18 mouse cellular contexts compared by ENCODE assay signal in genomic region chr7:62436394-62436793, GRCm38 (mm10). TPM values are rescaled to one million over a fixed set of nuclear protein-coding genes. Genes with fewer than 3 reads are reported as not detected.
DNase-seq lines count a peak whose midpoint lies in the region; ATAC-seq and TF ChIP-seq lines count a peak whose summit lies in the region.
"Had no signal": no experiment of that assay in that cellular context is flagged by ENCODE, and none has a peak within 500 bp of the region (broad histone marks: within the 10 kb centered on the region; RNA-seq: fewer than 3 reads in every experiment).

No protein-coding gene starts in this region.

- H3K27me3 ChIP-seq in hindbrain, embryonic 14.5 days (ENCODE audit: control insufficient read depth, insufficient read depth, low read length), result no peaks in the 10 kb centered on the region
- no peaks in the 10 kb centered on the region for H3K27me3 ChIP-seq in hindbrain, embryonic 12.5 days
- H3K27me3 ChIP-seq in midbrain, embryonic 12.5 days, result no peaks in the 10 kb centered on the region
- H3K27me3 ChIP-seq in midbrain, embryonic 10.5 days (ENCODE audit: low read depth, poor library complexity, severe bottlenecking), result no peaks in the 10 kb centered on the region
- H3K27me3 ChIP-seq in Patski, result no peaks in the 10 kb centered on the region
- H3K27me3 ChIP-seq: heart, embryonic 12.5 days; limb, embryonic 13.5 days had no signal

- peak; percentile 34 for TF ChIP-seq CTCF in Patski (IDR thresholded peaks at IDR 0.05)

- no peak for ATAC-seq in hindbrain, embryonic 14.5 days (ENCODE audit: low FRiP score)
- no peak for ATAC-seq in hindbrain, embryonic 12.5 days (ENCODE audit: low FRiP score)
- ATAC-seq in midbrain, embryonic 12.5 days (ENCODE audit: low FRiP score, low read depth), result peak; percentile 9; the same call in 1 of the 2 replicates
- ATAC-seq in Patski, result no peak
- ATAC-seq: activated CD4-positive, CD25-positive, alpha-beta regulatory T cell, adult 4 months had no signal

- in situ Hi-C loops in Patski (cut with MboI; ENCODE audit: low pct_unique_long_range_greater_than_20kb), result no loop called here

- H3K9ac ChIP-seq in hindbrain, embryonic 14.5 days, result no peak overlapping the region
- H3K9ac ChIP-seq in hindbrain, embryonic 12.5 days, result no peak overlapping the region
- H3K9ac ChIP-seq in midbrain, embryonic 12.5 days (replicated peaks), result no peak overlapping the region
- H3K9ac ChIP-seq: heart, embryonic 12.5 days; limb, embryonic 13.5 days had no signal

- no peaks in the 10 kb centered on the region for H3K36me3 ChIP-seq in hindbrain, embryonic 14.5 days (replicated peaks; ENCODE audit: control insufficient read depth, insufficient read depth)
- H3K36me3 ChIP-seq in hindbrain, embryonic 12.5 days, result no peaks in the 10 kb centered on the region
- H3K36me3 ChIP-seq in midbrain, embryonic 12.5 days, result no peaks in the 10 kb centered on the region
- H3K36me3 ChIP-seq in midbrain, embryonic 10.5 days, result no peaks in the 10 kb centered on the region
- H3K36me3 ChIP-seq: heart, embryonic 12.5 days; limb, embryonic 13.5 days had no signal

- WGBS in hindbrain, embryonic 14.5 days, result 58% methylated on average over 2 of the region's 2 CpGs
- 56% methylated on average over 2 of the region's 2 CpGs for WGBS in hindbrain, embryonic 12.5 days
- 36% methylated on average over 2 of the region's 2 CpGs for WGBS in midbrain, embryonic 12.5 days
- 49% methylated on average over 2 of the region's 2 CpGs for WGBS in midbrain, embryonic 10.5 days

- peak; percentile 44 for DNase-seq in hindbrain, embryonic 14.5 days (ENCODE audit: low spot score)
- no peak for DNase-seq in midbrain, embryonic 10.5 days (ENCODE audit: low spot score)
- no peak for DNase-seq in Patski (ENCODE audit: low read depth, low spot score)
- DNase-seq in frontal cortex, postnatal 25 days (ENCODE audit: low spot score in 2 of 2), result no peak
- no peak for DNase-seq in adrenal gland, adult 2 months
- DNase-seq: heart, postnatal 4 days; kidney, adult 18-20 months; kidney, postnatal 4 days; lung, adult 18-20 months; right cerebral cortex, postnatal 4 days had no signal

- H3K4me1 ChIP-seq in hindbrain, embryonic 14.5 days (replicated peaks; ENCODE audit: control insufficient read depth, insufficient read depth, low read length), result no peaks in the 10 kb centered on the region
- no peaks in the 10 kb centered on the region for H3K4me1 ChIP-seq in hindbrain, embryonic 12.5 days
- no peaks in the 10 kb centered on the region for H3K4me1 ChIP-seq in midbrain, embryonic 12.5 days
- 0 out of 2 replicates have a peak, but pooled peaks cover 4% of the 10 kb centered on the region for H3K4me1 ChIP-seq in midbrain, embryonic 10.5 days
- H3K4me1 ChIP-seq: heart, embryonic 12.5 days; limb, embryonic 13.5 days had no signal

- no peak overlapping the region for H3K27ac ChIP-seq in hindbrain, embryonic 14.5 days
- H3K27ac ChIP-seq in hindbrain, embryonic 12.5 days, result no peak overlapping the region
- H3K27ac ChIP-seq in midbrain, embryonic 12.5 days (replicated peaks), result no peak overlapping the region
- H3K27ac ChIP-seq in midbrain, embryonic 10.5 days (replicated peaks), result no peak overlapping the region
- H3K27ac ChIP-seq: limb, embryonic 13.5 days had no signal

- no peak overlapping the region for H3K4me3 ChIP-seq in hindbrain, embryonic 14.5 days (replicated peaks; ENCODE audit: low read length)
- no peak overlapping the region for H3K4me3 ChIP-seq in hindbrain, embryonic 12.5 days
- H3K4me3 ChIP-seq in midbrain, embryonic 12.5 days, result no peak overlapping the region
- H3K4me3 ChIP-seq in midbrain, embryonic 10.5 days, result no peak overlapping the region
- H3K4me3 ChIP-seq: heart, embryonic 12.5 days; limb, embryonic 13.5 days had no signal

- no peak overlapping the region for H3K4me2 ChIP-seq in hindbrain, embryonic 14.5 days (replicated peaks)
- H3K4me2 ChIP-seq in hindbrain, embryonic 12.5 days (replicated peaks), result no peak overlapping the region
- no peak overlapping the region for H3K4me2 ChIP-seq in midbrain, embryonic 12.5 days (replicated peaks)
- H3K4me2 ChIP-seq: heart, embryonic 12.5 days; limb, embryonic 13.5 days had no signal

- POLR2A ChIA-PET in Patski (lab: Charles Lee), result no interaction called here

- 0 out of 2 replicates have a peak, but pooled peaks cover 5% of the 10 kb centered on the region for H3K9me3 ChIP-seq in hindbrain, embryonic 14.5 days (ENCODE audit: control insufficient read depth, low read length)
- H3K9me3 ChIP-seq in hindbrain, embryonic 12.5 days (replicated peaks), result no peaks in the 10 kb centered on the region; the same call in 1 of the 2 replicates
- no peaks in the 10 kb centered on the region for H3K9me3 ChIP-seq in midbrain, embryonic 12.5 days
- H3K9me3 ChIP-seq in midbrain, embryonic 10.5 days (replicated peaks), result no peaks in the 10 kb centered on the region; the same call in none of the 2 replicates
- H3K9me3 ChIP-seq: heart, embryonic 12.5 days; limb, embryonic 13.5 days had no signal

- CTCF ChIA-PET in Patski (lab: Charles Lee), result no interaction called here

RNA-seq across cellular contexts. Expression of gene Mkrn3, which starts 16.5 kb away (rescaled TPM):
- polyA plus RNA-seq in hindbrain, embryonic 14.5 days (2014; fragmentation: Nextera tagmentation; extraction: Ambion mirVana), result 20.4 and 22.2 TPM in 2 replicates
- polyA plus RNA-seq in hindbrain, embryonic 12.5 days (2016; fragmentation: Nextera tagmentation; extraction: Ambion mirVana), result 19.1 and 21.0 TPM in 2 replicates
- polyA plus RNA-seq in midbrain, embryonic 12.5 days (2016; fragmentation: Nextera tagmentation; extraction: Ambion mirVana), result 25.2 and 26.4 TPM in 2 replicates
- polyA plus RNA-seq in midbrain, embryonic 10.5 days (2016; fragmentation: Nextera tagmentation; extraction: Ambion mirVana), result 18.4 and 21.2 TPM in 2 replicates
- polyA plus RNA-seq in Patski (2021), result 2.3 TPM
- total RNA-seq in adrenal gland, adult 2 months (2021), result 1 to 10 TPM in 1 of 2 experiments, under 1 TPM in 1; 0.78 to 1.1 TPM
- polyA plus RNA-seq in adrenal gland, adult 2 months (2012; rRNA removed), result 0.67 and 1.3 TPM in 2 replicates
- total RNA-seq: megakaryocyte, adult 5-6 weeks had no signal

RNA-seq across cellular contexts. Expression of gene Peg12, which starts 27.9 kb away (rescaled TPM):
- 9.4 and 10.0 TPM in 2 replicates for polyA plus RNA-seq in hindbrain, embryonic 14.5 days (2014; fragmentation: Nextera tagmentation; extraction: Ambion mirVana)
- polyA plus RNA-seq in hindbrain, embryonic 12.5 days (2016; fragmentation: Nextera tagmentation; extraction: Ambion mirVana), result 47.3 and 48.5 TPM in 2 replicates
- polyA plus RNA-seq in midbrain, embryonic 12.5 days (2016; fragmentation: Nextera tagmentation; extraction: Ambion mirVana), result 67.3 and 74.3 TPM in 2 replicates
- 105 and 117 TPM in 2 replicates for polyA plus RNA-seq in midbrain, embryonic 10.5 days (2016; fragmentation: Nextera tagmentation; extraction: Ambion mirVana)
- 2.4 TPM for polyA plus RNA-seq in Patski (2021)
- total RNA-seq in adrenal gland, adult 2 months (2021), result 1 to 10 TPM in 1 of 2 experiments, under 1 TPM in 1; 0.55 to 1.7 TPM
- polyA plus RNA-seq in adrenal gland, adult 2 months (2012; rRNA removed), result 1.9 and 2.1 TPM in 2 replicates

RNA-seq across cellular contexts. Expression of gene Magel2, which starts 59.6 kb away (rescaled TPM):
- 17.2 and 17.6 TPM in 2 replicates for polyA plus RNA-seq in hindbrain, embryonic 14.5 days (2014; fragmentation: Nextera tagmentation; extraction: Ambion mirVana)
- 17.5 and 18.0 TPM in 2 replicates for polyA plus RNA-seq in hindbrain, embryonic 12.5 days (2016; fragmentation: Nextera tagmentation; extraction: Ambion mirVana)
- 14.6 and 20.2 TPM in 2 replicates for polyA plus RNA-seq in midbrain, embryonic 12.5 days (2016; fragmentation: Nextera tagmentation; extraction: Ambion mirVana)
- 8.6 and 14.0 TPM in 2 replicates for polyA plus RNA-seq in midbrain, embryonic 10.5 days (2016; fragmentation: Nextera tagmentation; extraction: Ambion mirVana)
- polyA plus RNA-seq in Patski (2021), result not detected
- total RNA-seq in adrenal gland, adult 2 months (2021), result 1 to 10 TPM; 1.7 TPM
- 3.1 and 4.1 TPM in 2 replicates for polyA plus RNA-seq in adrenal gland, adult 2 months (2012; rRNA removed)
- total RNA-seq: common myeloid progenitor, adult 5-6 weeks; gastrocnemius, adult 18-20 months; megakaryocyte, adult 5-6 weeks had no signal
- polyA plus RNA-seq: activated CD4-positive, CD25-positive, alpha-beta regulatory T cell, adult 4 months had no signal
